Mouse (Mus musculus) kidney, embryonic 15.5 days (tissue): ENCODE measurements around the gene Olfr1444. TPM values are rescaled to one million over a fixed set of nuclear protein-coding genes. Genes with fewer than 3 reads are reported as not detected.

Experiments used
- ATAC-seq: fragments of 200-750 bp; cut with Nextera tagmentation; replicated peaks from 2 replicates; pipeline ENCODE4 v1.8.0; 2017; ENCODE audit warnings: moderate TSS enrichment; ENCODE audit not compliant: low FRiP score
- H3K27ac ChIP-seq: fragments of 300-500 bp; sonication (generic); 2 replicates; pipeline ENCODE4 v1.5.1; 2015; ENCODE audit warnings: mild to moderate bottlenecking, inconsistent platforms
- H3K27me3 ChIP-seq: fragments of 300-500 bp; sonication (generic); 2 replicates; pipeline ENCODE4 v1.6.1; 2015; ENCODE audit warnings: inconsistent platforms
- H3K36me3 ChIP-seq: fragments of 300-500 bp; sonication (generic); 2 replicates; pipeline ENCODE4 v1.6.1; 2015; ENCODE audit warnings: inconsistent platforms
- H3K4me1 ChIP-seq: fragments of 300-500 bp; sonication (generic); 2 replicates; pipeline ENCODE4 v1.6.1; 2015; ENCODE audit warnings: inconsistent platforms
- H3K4me2 ChIP-seq: fragments of 300-500 bp; sonication (generic); 2 replicates; pipeline ENCODE4 v1.6.1; 2015; ENCODE audit warnings: moderate library complexity, mild to moderate bottlenecking, inconsistent platforms
- H3K4me3 ChIP-seq: fragments of 300-500 bp; sonication (generic); replicated peaks from 2 replicates; pipeline ENCODE4 v1.5.1; 2015; ENCODE audit warnings: mild to moderate bottlenecking, inconsistent platforms
- H3K9ac ChIP-seq: fragments of 300-500 bp; sonication (generic); 2 replicates; pipeline ENCODE4 v1.6.1; 2015; ENCODE audit warnings: mild to moderate bottlenecking, inconsistent platforms
- H3K9me3 ChIP-seq: fragments of 300-500 bp; sonication (generic); replicated peaks from 2 replicates; pipeline ENCODE4 v1.6.1; 2016; ENCODE audit warnings: inconsistent platforms
- WGBS: fragments of 180-500 bp; shearing (Covaris S2); methylation state at CpG from one replicate; pipeline ENCODE4 v1.1.7; 2015; ENCODE audit warnings: mixed read lengths; 5-methylcytosine and 5-hydroxymethylcytosine counted together
- polyA plus RNA-seq: library from polyadenylated mRNA; unstranded; fragments of >200 nt; fragmentation: Nextera tagmentation; extraction: Ambion mirVana; gene quantifications from 2 replicates; pipeline ENCODE4 v1.2.1, GENCODE M21; 2015

Gene Olfr1444
- polyA plus RNA-seq, 1 experiment from 2014 or later: not detected

GRCm38 (mm10) chr19:12893424-12893823 lies 36.3 kb downstream of the Olfr1444 start, which contains the start of gene Olfr1446:
Gene Olfr1446 (minus strand): TSS chr19:12893524.
- no peak for ATAC-seq
- H3K4me1 ChIP-seq: no peaks in the 10 kb centered on the region
- H3K4me2 ChIP-seq: no peak within 1 kb of the TSS
- H3K36me3 ChIP-seq: no peaks in the 10 kb centered on the region
- whole genome bisulfite sequencing: 78% methylated on average over 1 of the region's 1 CpGs
- no peak within 1 kb of the TSS for H3K9ac ChIP-seq
- no peaks in the 10 kb centered on the region for H3K9me3 ChIP-seq
- no peak within 1 kb of the TSS for H3K27ac ChIP-seq
- H3K4me3 ChIP-seq: no peak within 1 kb of the TSS
- no peaks in the 10 kb centered on the region for H3K27me3 ChIP-seq

GRCm38 (mm10) chr19:12903643-12904042 lies 46.6 kb downstream of the Olfr1444 start, which contains the start of gene Olfr1447:
Gene Olfr1447 (minus strand): TSS chr19:12903743.
- no peaks in the 10 kb centered on the region for H3K27me3 ChIP-seq
- 96% methylated on average over 1 of the region's 1 CpGs for WGBS
- no peaks in the 10 kb centered on the region for H3K9me3 ChIP-seq
- H3K36me3 ChIP-seq: no peaks in the 10 kb centered on the region
- no peaks in the 10 kb centered on the region for H3K4me1 ChIP-seq
- no peak within 1 kb of the TSS for H3K4me2 ChIP-seq
- no peak within 1 kb of the TSS for H3K4me3 ChIP-seq
- no peak within 1 kb of the TSS for H3K9ac ChIP-seq
- no peak for ATAC-seq
- H3K27ac ChIP-seq: no peak within 1 kb of the TSS

Other genes with a start within 250 kb of the Olfr1444 start
- 11.5 and 12.6 TPM in 2 replicates for gene Glyat, start 224.0 kb upstream of the Olfr1444 start, polyA plus RNA-seq
- gene Olfr1442, start 186.8 kb upstream of the Olfr1444 start, polyA plus RNA-seq: not detected in 2 replicates
- not detected in 2 replicates for gene Olfr1443, start 179.2 kb upstream of the Olfr1444 start, polyA plus RNA-seq
- 57.5 and 58.1 TPM in 2 replicates for gene Keg1, start 161.5 kb upstream of the Olfr1444 start, polyA plus RNA-seq
- 2.4 and 2.5 TPM in 2 replicates for gene Cntf, start 91.7 kb upstream of the Olfr1444 start, polyA plus RNA-seq
- gene Zfp91, start 61.2 kb upstream of the Olfr1444 start, polyA plus RNA-seq: 15.1 and 15.9 TPM in 2 replicates
- 1.3 and 1.4 TPM in 2 replicates for gene Lpxn, start 61.1 kb upstream of the Olfr1444 start, polyA plus RNA-seq
- not detected in 2 replicates for gene Gm5244, start 10.6 kb upstream of the Olfr1444 start, polyA plus RNA-seq
- gene Olfr1445, start 26.6 kb downstream of the Olfr1444 start, polyA plus RNA-seq: not detected in 2 replicates
- gene Olfr1446, start 36.2 kb downstream of the Olfr1444 start, polyA plus RNA-seq: not detected in 2 replicates
- gene Olfr1447, start 46.5 kb downstream of the Olfr1444 start, polyA plus RNA-seq: not detected in 2 replicates
- gene Olfr1448, start 67.1 kb downstream of the Olfr1444 start, polyA plus RNA-seq: not detected in 2 replicates
- not detected in 2 replicates for gene Olfr1449, start 73.6 kb downstream of the Olfr1444 start, polyA plus RNA-seq
- gene Olfr1450, start 93.0 kb downstream of the Olfr1444 start, polyA plus RNA-seq: not detected in 2 replicates
- gene Olfr1451, start 137.7 kb downstream of the Olfr1444 start, polyA plus RNA-seq: not detected in 2 replicates
- not detected in 2 replicates for gene Olfr1453, start 171.0 kb downstream of the Olfr1444 start, polyA plus RNA-seq
- gene Olfr1454, start 203.3 kb downstream of the Olfr1444 start, polyA plus RNA-seq: not detected in 2 replicates
- gene Olfr1457, start 240.6 kb downstream of the Olfr1444 start, polyA plus RNA-seq: not detected in 2 replicates
- not detected in 2 replicates for gene Olfr1458, start 249.5 kb downstream of the Olfr1444 start, polyA plus RNA-seq